Mouse (Mus musculus): ENCODE results near the gene Pgam2. TPM values are rescaled to one million over a fixed set of nuclear protein-coding genes. Genes with fewer than 3 reads are reported as not detected.
A peak's percentile ranks its signal among the peaks of the same experiment; 100 is the strongest.

Pgam2 gene
- polyA plus RNA-seq, 1 experiment, result 1.1 TPM

DNA sequence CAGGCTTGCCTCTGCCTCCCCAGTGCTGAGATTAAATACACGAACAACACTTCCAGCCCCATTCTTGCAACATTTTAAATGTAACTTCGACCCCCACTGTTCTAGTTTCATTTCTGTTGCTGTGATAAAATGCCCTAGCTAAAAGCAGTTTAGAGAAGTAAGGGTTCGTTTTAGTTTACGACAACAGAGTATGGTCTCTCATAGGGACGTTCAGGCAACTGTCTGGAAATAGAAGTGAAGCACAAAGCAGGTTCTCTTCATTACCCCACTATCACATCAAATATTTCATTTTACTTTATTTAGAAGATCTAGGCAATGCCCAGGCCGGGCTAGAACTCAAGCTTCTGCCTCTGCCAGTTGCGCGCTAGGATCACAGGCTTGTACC lies 15.9 kb downstream of the Pgam2 start:
- no peaks in the 10 kb centered on the region for H3K27me3 ChIP-seq (ENCODE audit: control insufficient read depth, insufficient read depth, low read length)
- peak overlapping the region; percentile 87 for H3K4me3 ChIP-seq (replicated peaks; ENCODE audit: insufficient read depth, low read depth, low read length)
- 37% methylated on average over 8 of the region's 8 CpGs for WGBS
- H3K4me1 ChIP-seq (ENCODE audit: control insufficient read depth, insufficient read depth, low read length), result peaks cover 8% of the 10 kb centered on the region
- no peak for DNase-seq
- no peak for TF ChIP-seq POLR2A (IDR thresholded peaks at IDR 0.05; ENCODE audit: borderline replicate concordance, insufficient read depth, low read length)
- TF ChIP-seq CTCF (IDR thresholded peaks at IDR 0.05; ENCODE audit: borderline replicate concordance, insufficient read depth, low read depth, low read length), result no peak
- peak overlapping the region; percentile 46; the same call in 1 of the 2 replicates for H3K27ac ChIP-seq (ENCODE audit: insufficient read depth, low read length)

DNA sequence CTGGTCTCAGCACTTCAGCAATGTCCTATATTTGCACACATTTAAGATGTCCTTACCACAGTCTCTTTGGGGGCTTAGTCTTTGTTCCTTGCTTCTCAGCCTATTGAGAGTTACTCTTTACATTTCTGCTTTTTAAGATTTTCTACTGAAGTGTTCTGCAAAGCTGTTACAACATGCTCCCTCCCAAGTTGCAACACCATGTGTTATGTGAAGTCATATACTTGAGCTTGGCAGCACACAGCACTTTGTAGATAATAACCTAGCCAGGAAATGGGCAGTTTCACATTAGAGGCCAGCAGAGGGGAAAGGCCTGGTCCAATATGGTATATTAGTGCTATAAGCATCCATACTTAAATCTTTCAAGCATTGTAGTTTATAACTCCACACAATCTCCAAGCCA lies 17.8 kb downstream of the Pgam2 start:
- Histone ChIP-seq H3K4me1 (ENCODE audit: control insufficient read depth, insufficient read depth, low read length) (peaks cover 16% of the 10 kb centered on the region), H3K27ac (ENCODE audit: insufficient read depth, low read length) (no peak overlapping the region), H3K4me3 (replicated peaks; ENCODE audit: insufficient read depth, low read depth, low read length) (no peak overlapping the region), H3K27me3 (ENCODE audit: control insufficient read depth, insufficient read depth, low read length) (no peaks in the 10 kb centered on the region)
- TF ChIP-seq CTCF (IDR thresholded peaks at IDR 0.05; ENCODE audit: borderline replicate concordance, insufficient read depth, low read depth, low read length) (no peak), POLR2A (IDR thresholded peaks at IDR 0.05; ENCODE audit: borderline replicate concordance, insufficient read depth, low read length) (no peak)
- no peak for DNase-seq

DNA sequence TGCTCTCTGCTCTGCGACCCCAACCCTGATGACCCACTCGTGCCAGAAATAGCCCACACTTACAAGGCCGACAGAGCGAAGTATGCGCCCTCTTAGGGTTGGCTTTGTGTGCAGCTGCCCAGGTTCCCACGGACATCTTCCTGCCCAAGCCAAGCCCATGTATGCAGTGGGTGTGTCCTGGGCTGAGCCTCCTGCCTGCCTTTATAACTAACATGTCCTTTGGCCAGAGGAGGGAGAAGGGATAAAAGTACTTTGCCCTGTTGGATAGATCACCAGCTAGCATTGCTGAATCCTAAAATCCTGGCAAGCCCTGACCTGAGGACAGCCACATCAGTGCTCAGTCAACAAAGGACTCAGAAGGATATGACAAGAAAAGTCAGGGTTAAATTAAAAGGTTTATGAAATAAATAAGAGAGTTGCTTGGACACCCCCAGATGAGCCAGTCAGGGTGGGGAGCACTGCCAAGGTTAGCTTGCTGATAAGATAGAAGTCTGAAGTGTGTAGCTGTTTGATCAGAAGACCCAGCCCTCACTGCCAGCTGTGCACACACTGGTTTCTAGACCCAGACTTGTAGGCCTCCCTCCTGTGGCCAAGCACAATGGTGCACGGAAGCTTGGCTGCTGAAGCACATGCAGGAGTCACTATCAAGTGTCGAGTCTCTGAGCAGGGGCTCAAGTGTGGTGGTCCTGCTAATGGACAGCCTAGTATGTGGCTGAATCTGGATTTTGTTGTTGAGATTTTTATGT lies 21.2 kb downstream of the Pgam2 start:
- no peak for TF ChIP-seq POLR2A (IDR thresholded peaks at IDR 0.05; ENCODE audit: borderline replicate concordance, insufficient read depth, low read length)
- no peak for TF ChIP-seq CTCF (IDR thresholded peaks at IDR 0.05; ENCODE audit: borderline replicate concordance, insufficient read depth, low read depth, low read length)
- H3K4me1 ChIP-seq (ENCODE audit: control insufficient read depth, insufficient read depth, low read length), result peaks cover 22% of the 10 kb centered on the region
- H3K4me3 ChIP-seq (replicated peaks; ENCODE audit: insufficient read depth, low read depth, low read length), result no peak overlapping the region
- no peak overlapping the region for H3K27ac ChIP-seq (ENCODE audit: insufficient read depth, low read length)
- WGBS, result 71% methylated on average over 8 of the region's 8 CpGs
- no peaks in the 10 kb centered on the region for H3K27me3 ChIP-seq (ENCODE audit: control insufficient read depth, insufficient read depth, low read length)
- no peak for DNase-seq

DNA sequence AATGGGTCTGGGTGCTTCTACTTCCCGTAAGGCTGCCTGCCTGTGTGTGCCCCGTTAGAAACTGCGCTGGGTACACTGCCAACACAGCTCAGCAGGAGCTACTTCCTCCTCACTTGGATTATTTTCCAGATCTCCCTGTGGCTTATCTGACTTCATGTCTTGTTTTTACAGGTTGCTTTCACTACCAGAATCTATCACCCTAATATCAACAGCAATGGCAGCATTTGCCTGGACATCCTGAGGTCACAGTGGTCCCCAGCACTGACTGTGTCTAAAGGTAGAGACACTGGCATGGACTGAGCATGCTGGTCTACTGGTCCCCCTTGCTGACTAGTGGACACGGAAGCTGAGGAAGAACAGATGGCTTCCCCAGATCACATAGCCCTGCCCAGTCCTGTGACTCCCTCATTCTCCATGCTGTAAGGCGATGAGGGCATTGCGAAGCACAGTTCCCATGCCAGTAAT lies 23.5 kb downstream of the Pgam2 start:
- 9% methylated on average over 6 of the region's 6 CpGs for WGBS
- Histone ChIP-seq H3K27ac (ENCODE audit: insufficient read depth, low read length) (peak overlapping the region; percentile 95), H3K27me3 (ENCODE audit: control insufficient read depth, insufficient read depth, low read length) (no peaks in the 10 kb centered on the region), H3K4me3 (replicated peaks; ENCODE audit: insufficient read depth, low read depth, low read length) (no peak overlapping the region), H3K4me1 (ENCODE audit: control insufficient read depth, insufficient read depth, low read length) (peaks cover 22% of the 10 kb centered on the region)
- TF ChIP-seq CTCF (IDR thresholded peaks at IDR 0.05; ENCODE audit: borderline replicate concordance, insufficient read depth, low read depth, low read length) (no peak), POLR2A (IDR thresholded peaks at IDR 0.05; ENCODE audit: borderline replicate concordance, insufficient read depth, low read length) (peak; percentile 44; the same call in 1 of the 2 replicates)
- peak; percentile 76 to 83 for DNase-seq

DNA sequence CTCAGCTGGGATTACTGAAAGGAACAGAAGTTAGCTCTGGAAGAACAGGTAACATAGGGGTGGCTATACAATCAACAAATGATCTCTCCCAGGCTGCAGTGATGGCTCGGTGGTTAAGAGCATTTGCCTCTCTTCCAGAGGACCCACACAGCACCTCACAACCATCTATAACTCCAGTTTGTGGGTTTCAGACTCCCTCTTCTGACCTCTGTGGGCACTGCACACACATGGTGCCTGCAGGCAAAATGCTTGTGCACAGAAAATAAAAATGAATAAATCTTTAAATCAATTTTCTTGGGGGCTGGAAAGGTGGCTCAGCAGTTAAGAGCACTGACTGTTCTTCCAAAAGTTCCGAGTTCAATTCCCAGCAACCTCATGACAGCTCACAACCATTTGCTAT lies 25.1 kb downstream of the Pgam2 start:
- no peak overlapping the region for H3K27ac ChIP-seq (ENCODE audit: insufficient read depth, low read length)
- WGBS, result 79% methylated on average over 2 of the region's 2 CpGs
- H3K4me1 ChIP-seq (ENCODE audit: control insufficient read depth, insufficient read depth, low read length), result peaks cover 22% of the 10 kb centered on the region
- no peak for DNase-seq
- no peak overlapping the region for H3K4me3 ChIP-seq (replicated peaks; ENCODE audit: insufficient read depth, low read depth, low read length)
- TF ChIP-seq CTCF (IDR thresholded peaks at IDR 0.05; ENCODE audit: borderline replicate concordance, insufficient read depth, low read depth, low read length) (peak; percentile 39; the same call in 1 of the 2 replicates), POLR2A (IDR thresholded peaks at IDR 0.05; ENCODE audit: borderline replicate concordance, insufficient read depth, low read length) (no peak)
- no peaks in the 10 kb centered on the region for H3K27me3 ChIP-seq (ENCODE audit: control insufficient read depth, insufficient read depth, low read length)

DNA sequence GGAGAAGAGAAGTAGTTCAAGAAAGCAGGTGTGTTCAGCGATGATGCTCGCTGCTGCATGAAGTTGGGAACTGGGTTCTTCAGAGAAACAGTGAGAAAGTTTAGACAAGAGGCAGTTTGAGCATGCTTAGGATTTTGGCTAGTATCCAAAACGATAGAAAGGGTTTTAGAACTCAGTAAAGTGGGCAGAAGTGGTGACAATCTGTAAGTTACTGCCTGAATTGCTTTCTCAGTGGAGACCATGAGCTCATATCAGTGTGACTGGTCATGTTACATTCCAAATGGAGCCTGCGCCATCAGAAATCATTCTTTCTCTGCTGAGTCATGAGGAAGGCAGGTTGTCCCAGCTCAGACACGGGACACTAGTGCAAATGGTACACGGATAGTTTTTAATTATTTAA lies 37.5 kb downstream of the Pgam2 start:
- TF ChIP-seq POLR2A (IDR thresholded peaks at IDR 0.05; ENCODE audit: borderline replicate concordance, insufficient read depth, low read length), result no peak
- TF ChIP-seq CTCF (IDR thresholded peaks at IDR 0.05; ENCODE audit: borderline replicate concordance, insufficient read depth, low read depth, low read length), result no peak
- 87% methylated on average over 6 of the region's 6 CpGs for WGBS
- no peak overlapping the region for H3K27ac ChIP-seq (ENCODE audit: insufficient read depth, low read length)
- H3K27me3 ChIP-seq (ENCODE audit: control insufficient read depth, insufficient read depth, low read length), result no peaks in the 10 kb centered on the region
- DNase-seq, result no peak
- no peak overlapping the region for H3K4me3 ChIP-seq (replicated peaks; ENCODE audit: insufficient read depth, low read depth, low read length)
- no peaks in the 10 kb centered on the region for H3K4me1 ChIP-seq (ENCODE audit: control insufficient read depth, insufficient read depth, low read length)

DNA sequence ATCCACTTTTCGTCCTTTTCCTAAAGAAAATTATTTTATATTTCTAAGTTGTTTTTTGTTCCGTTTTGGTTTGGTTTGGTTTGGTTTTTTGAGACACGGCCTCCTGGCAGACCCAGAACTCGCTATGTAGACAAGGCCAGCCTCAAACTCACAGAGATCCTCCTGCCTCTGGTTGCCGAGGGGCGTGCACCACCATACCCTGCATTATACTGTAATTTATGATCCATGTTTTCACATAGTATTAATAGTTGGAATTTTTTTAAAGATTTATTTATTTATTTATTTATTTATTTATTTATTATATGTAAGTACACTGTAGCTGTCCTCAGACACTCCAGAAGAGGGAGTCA lies 40.9 kb downstream of the Pgam2 start:
- peaks cover 3% of the 10 kb centered on the region; the same call in 1 of the 2 replicates for H3K4me1 ChIP-seq (ENCODE audit: control insufficient read depth, insufficient read depth, low read length)
- TF ChIP-seq POLR2A (IDR thresholded peaks at IDR 0.05; ENCODE audit: borderline replicate concordance, insufficient read depth, low read length), result no peak
- TF ChIP-seq CTCF (IDR thresholded peaks at IDR 0.05; ENCODE audit: borderline replicate concordance, insufficient read depth, low read depth, low read length), result no peak
- no peak overlapping the region; the same call in 1 of the 2 replicates for H3K27ac ChIP-seq (ENCODE audit: insufficient read depth, low read length)
- DNase-seq, result no peak
- peak overlapping the region; percentile 74 for H3K4me3 ChIP-seq (replicated peaks; ENCODE audit: insufficient read depth, low read depth, low read length)
- H3K27me3 ChIP-seq (ENCODE audit: control insufficient read depth, insufficient read depth, low read length), result no peaks in the 10 kb centered on the region
- 18% methylated on average over 6 of the region's 6 CpGs for WGBS

All from cerebellum, adult 2 months (tissue).